Mouse (Mus musculus) hindbrain, postnatal 0 days (tissue): ENCODE results near the gene Lamtor5. TPM values are rescaled to one million over a fixed set of nuclear protein-coding genes. Genes with fewer than 3 reads are reported as not detected.

Source experiments
- ATAC-seq: fragments of 200-750 bp; cut with Nextera tagmentation; 2 replicates; pipeline ENCODE4 v1.8.0; 2017; ENCODE audit warnings: mild to moderate bottlenecking, moderate TSS enrichment, moderate library complexity
- DNase-seq: peaks from one replicate; pipeline ENCODE4 v3.0.0-alpha.2; 2015; ENCODE audit warnings: low spot score
- H3K27ac ChIP-seq: fragments of 300-500 bp; sonication (generic); 2 replicates; pipeline ENCODE4 v1.5.1; 2014; ENCODE audit warnings: mild to moderate bottlenecking
- H3K27me3 ChIP-seq: fragments of 300-500 bp; sonication (generic); 2 replicates; pipeline ENCODE4 v1.6.1; 2014; ENCODE audit warnings: low read length, mixed read lengths; ENCODE audit not compliant: insufficient read depth
- H3K36me3 ChIP-seq: fragments of 300-500 bp; sonication (generic); 2 replicates; pipeline ENCODE4 v1.6.1; 2014; ENCODE audit warnings: low read length, mixed read lengths; ENCODE audit not compliant: insufficient read depth
- H3K4me1 ChIP-seq: fragments of 300-500 bp; sonication (generic); 2 replicates; pipeline ENCODE4 v1.6.1; 2014; ENCODE audit warnings: antibody characterized with exemption, low read length, mixed read lengths; ENCODE audit not compliant: insufficient read depth
- H3K4me2 ChIP-seq: fragments of 300-500 bp; sonication (generic); 2 replicates; pipeline ENCODE4 v1.6.1; 2014; ENCODE audit warnings: low read depth, mild to moderate bottlenecking, low read length, moderate library complexity, mixed read lengths
- H3K4me3 ChIP-seq: fragments of 300-500 bp; sonication (generic); 2 replicates; pipeline ENCODE4 v1.5.1; 2014; ENCODE audit warnings: low read length
- H3K9ac ChIP-seq: fragments of 300-500 bp; sonication (generic); replicated peaks from 2 replicates; pipeline ENCODE4 v1.6.1; 2014; ENCODE audit warnings: mild to moderate bottlenecking, low read length, moderate library complexity, mixed read lengths
- H3K9me3 ChIP-seq: fragments of 300-500 bp; sonication (generic); 2 replicates; pipeline ENCODE4 v1.6.1; 2016; ENCODE audit warnings: low read length, mixed read lengths
- CTCF ChIP-seq: IDR thresholded peaks from 2 replicates; pipeline ENCODE4 v1.5.1; 2016; ENCODE audit warnings: antibody characterized with exemption, control low read depth, low read depth
- WGBS: fragments of 180-500 bp; shearing (Covaris S2); extraction: QIAGEN DNeasy Blood & Tissue Kit; methylation state at CpG from one replicate; pipeline ENCODE4 v1.1.7; 2014; 5-methylcytosine and 5-hydroxymethylcytosine counted together
- polyA plus RNA-seq: library from polyadenylated mRNA; unstranded; fragments of >200 nt; fragmentation: Nextera tagmentation; extraction: Ambion mirVana; gene quantifications from 2 replicates; pipeline ENCODE4 v1.2.1, GENCODE M21; 2015
- total RNA-seq: library from RNA; depleted of rRNA; stranded (reverse); fragments of >200 nt; gene quantifications from 2 replicates; pipeline ENCODE4 v1.2.3, GENCODE M21; 2014

Gene Lamtor5
- total and polyA plus RNA-seq, 2 experiments from 2014 or later = 93.7 to 167 TPM

DNA sequence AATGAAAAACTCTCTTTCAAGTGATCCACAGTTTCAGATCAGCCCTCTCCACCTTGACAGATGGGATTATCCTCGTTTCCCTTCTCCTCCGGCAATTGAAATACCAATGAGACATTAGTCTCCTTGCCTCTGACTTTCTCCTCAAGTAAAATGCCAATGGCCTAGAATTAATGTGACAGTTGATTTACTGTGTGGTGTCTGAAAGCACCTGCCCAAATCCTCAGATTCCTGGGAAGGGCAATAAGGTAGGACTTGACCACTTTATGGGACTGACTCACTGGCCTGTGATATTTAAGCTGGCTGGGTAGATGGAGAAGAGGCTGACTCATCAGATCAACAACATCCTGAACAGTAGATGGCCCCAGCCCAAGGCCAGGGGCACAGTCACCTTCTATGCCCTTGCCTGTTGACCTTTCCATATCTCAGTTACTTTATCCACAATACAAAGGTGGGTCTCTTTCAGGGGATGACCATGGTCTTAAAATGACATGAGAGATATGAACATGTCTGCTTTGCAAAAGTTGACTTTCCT lies 11.8 kb upstream of the Lamtor5 start:
- H3K36me3 ChIP-seq = no peaks in the 10 kb centered on the region
- H3K4me2 ChIP-seq = no peak overlapping the region
- no peaks in the 10 kb centered on the region for H3K27me3 ChIP-seq
- H3K4me3 ChIP-seq = no peak overlapping the region
- no peaks in the 10 kb centered on the region for H3K4me1 ChIP-seq
- no peak for TF ChIP-seq CTCF
- DNase-seq (no peak), ATAC-seq (no peak)
- 72% methylated on average over 2 of the region's 2 CpGs for WGBS
- H3K9ac ChIP-seq = no peak overlapping the region
- no peaks in the 10 kb centered on the region for H3K9me3 ChIP-seq
- no peak overlapping the region for H3K27ac ChIP-seq

GRCm38 (mm10) chr3:107272433-107272832 lies 6.2 kb upstream of the Lamtor5 start:
- no peak for TF ChIP-seq CTCF
- no peak overlapping the region for H3K9ac ChIP-seq
- DNase-seq = no peak
- WGBS = 91% methylated on average over 3 of the region's 3 CpGs
- H3K4me3 ChIP-seq = no peak overlapping the region
- no peaks in the 10 kb centered on the region for H3K9me3 ChIP-seq
- no peak overlapping the region for H3K27ac ChIP-seq
- H3K4me1 ChIP-seq = no peaks in the 10 kb centered on the region
- H3K4me2 ChIP-seq = no peak overlapping the region
- no peaks in the 10 kb centered on the region for H3K27me3 ChIP-seq
- ATAC-seq = no peak
- H3K36me3 ChIP-seq = no peaks in the 10 kb centered on the region

DNA sequence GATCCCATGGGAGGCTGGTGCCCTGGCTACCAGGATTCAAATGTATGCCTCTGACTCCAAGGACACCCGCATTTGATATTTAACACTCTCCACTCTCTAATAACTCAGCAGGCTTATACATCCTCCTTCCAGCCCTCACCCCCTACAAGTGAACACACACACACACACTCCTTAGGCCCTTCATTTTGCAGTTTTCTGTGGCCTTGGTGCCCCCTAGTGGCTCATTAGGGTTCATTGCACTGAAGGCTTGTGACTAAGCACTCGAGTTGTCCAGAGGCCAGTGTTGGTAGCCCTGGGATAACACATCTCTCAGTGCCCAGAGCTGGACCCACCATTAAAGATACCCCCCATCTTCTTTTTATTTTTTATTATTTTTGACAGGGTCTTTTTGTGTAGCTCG lies 4.8 kb upstream of the Lamtor5 start:
- H3K9ac ChIP-seq = no peak overlapping the region
- H3K27me3 ChIP-seq = no peaks in the 10 kb centered on the region
- H3K4me2 ChIP-seq = no peak overlapping the region
- peak; percentile 95 for TF ChIP-seq CTCF
- no peaks in the 10 kb centered on the region for H3K4me1 ChIP-seq
- DNase-seq = peak; percentile 82
- H3K9me3 ChIP-seq = no peaks in the 10 kb centered on the region
- peak; percentile 84 for ATAC-seq
- no peak overlapping the region for H3K27ac ChIP-seq
- H3K4me3 ChIP-seq = no peak overlapping the region
- H3K36me3 ChIP-seq = no peaks in the 10 kb centered on the region
- 16% methylated on average over 3 of the region's 3 CpGs for WGBS

- DNase-seq (no peak), ATAC-seq (no peak)
- 0 out of 2 replicates have a peak, but pooled peaks cover 7% of the 10 kb centered on the region for H3K4me1 ChIP-seq
- no peak overlapping the region for H3K9ac ChIP-seq
- TF ChIP-seq CTCF = no peak
- no peak overlapping the region for H3K27ac ChIP-seq
- no peaks in the 10 kb centered on the region for H3K27me3 ChIP-seq
- WGBS = 69% methylated on average over 5 of the region's 5 CpGs
- no peaks in the 10 kb centered on the region for H3K9me3 ChIP-seq
- H3K4me2 ChIP-seq = no peak overlapping the region
- no peaks in the 10 kb centered on the region for H3K36me3 ChIP-seq
- no peak overlapping the region for H3K4me3 ChIP-seq
Measured at GRCm38 (mm10) chr3:107275351-107275750, 3.3 kb upstream of the Lamtor5 start.

DNA sequence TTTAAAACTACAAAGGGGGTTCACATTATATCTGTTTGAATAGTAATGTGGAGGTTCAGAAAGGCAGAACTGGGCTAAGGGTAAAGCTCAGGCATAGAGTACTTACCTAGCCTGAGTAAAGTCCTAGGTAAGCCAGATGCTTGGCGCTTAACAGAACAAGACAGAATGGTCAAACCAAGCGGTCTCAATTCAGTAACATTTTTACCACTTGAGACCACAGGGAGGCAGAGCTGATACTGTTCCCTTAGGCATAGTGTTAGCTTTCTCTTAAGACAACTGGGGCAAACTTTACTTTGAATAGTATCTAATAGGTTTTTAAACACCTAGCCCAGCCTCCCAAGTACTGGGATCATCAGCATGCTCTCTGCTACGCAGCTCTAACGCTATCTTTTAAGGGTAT lies 2.7 kb upstream of the Lamtor5 start:
- Histone ChIP-seq H3K27ac (no peak overlapping the region), H3K4me1 (0 out of 2 replicates have a peak, but pooled peaks cover 7% of the 10 kb centered on the region), H3K9ac (no peak overlapping the region), H3K4me2 (no peak overlapping the region), H3K4me3 (no peak overlapping the region), H3K36me3 (no peaks in the 10 kb centered on the region), H3K27me3 (no peaks in the 10 kb centered on the region), H3K9me3 (no peaks in the 10 kb centered on the region)
- DNase-seq (peak; percentile 26), ATAC-seq (no peak)
- peak; percentile 43 for TF ChIP-seq CTCF
- 68% methylated on average over 4 of the region's 4 CpGs for WGBS

DNA sequence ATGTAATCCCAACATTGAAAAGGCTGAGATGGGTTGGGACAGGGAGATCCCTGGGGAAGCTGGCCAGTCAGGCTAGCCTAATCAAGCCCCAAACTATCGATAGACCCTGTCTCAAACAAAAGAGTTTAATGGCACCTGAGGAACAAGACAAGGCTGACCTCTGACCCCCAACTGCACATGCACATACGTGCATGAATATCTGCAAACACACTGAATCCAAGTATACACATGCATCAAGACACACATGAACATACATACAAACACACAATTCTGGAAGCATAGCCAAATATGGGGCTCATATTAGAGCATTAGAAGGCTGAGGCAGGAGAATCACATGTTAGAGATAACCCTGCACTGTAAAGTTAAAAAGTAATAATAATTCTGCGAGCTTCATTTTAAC lies 2.0 kb upstream of the Lamtor5 start:
- Histone ChIP-seq H3K4me1 (0 out of 2 replicates have a peak, but pooled peaks cover 7% of the 10 kb centered on the region), H3K4me2 (no peak overlapping the region), H3K4me3 (no peak overlapping the region), H3K9me3 (no peaks in the 10 kb centered on the region), H3K36me3 (no peaks in the 10 kb centered on the region), H3K9ac (no peak overlapping the region), H3K27ac (no peak overlapping the region), H3K27me3 (no peaks in the 10 kb centered on the region)
- WGBS = 87% methylated on average over 3 of the region's 3 CpGs
- no peak for TF ChIP-seq CTCF
- ATAC-seq = no peak
- DNase-seq = no peak

DNA sequence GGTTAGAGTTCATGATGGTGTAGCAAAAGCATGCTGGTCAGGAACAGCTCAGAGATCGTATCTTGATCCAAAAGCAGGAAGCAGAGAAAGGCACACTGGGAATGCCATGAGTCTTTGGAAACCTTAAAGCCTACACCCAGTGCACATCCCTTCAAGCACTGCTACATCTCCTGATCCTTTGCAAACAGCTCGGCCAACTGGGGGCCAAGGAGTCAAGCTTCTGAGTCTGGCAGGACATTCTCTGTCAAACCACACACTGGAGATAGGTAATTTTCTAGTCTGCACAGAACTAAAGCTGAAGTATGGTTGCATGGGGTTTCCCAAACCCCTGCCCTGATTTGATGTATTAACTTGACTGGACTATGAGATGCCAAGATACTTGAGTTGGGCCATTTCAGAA lies 7.5 kb downstream of the Lamtor5 start:
- Histone ChIP-seq H3K9me3 (no peaks in the 10 kb centered on the region), H3K27ac (no peak overlapping the region), H3K4me3 (no peak overlapping the region), H3K36me3 (0 out of 2 replicates have a peak, but pooled peaks cover 8% of the 10 kb centered on the region), H3K4me1 (no peaks in the 10 kb centered on the region), H3K27me3 (no peaks in the 10 kb centered on the region), H3K9ac (no peak overlapping the region), H3K4me2 (no peak overlapping the region)
- ATAC-seq = no peak
- DNase-seq = no peak
- WGBS = 87% methylated on average over 2 of the region's 2 CpGs
- no peak for TF ChIP-seq CTCF
